Mouse (Mus musculus) intestine, embryonic 14.5 days (tissue): ENCODE data around the gene Wasf2. TPM values are rescaled to one million over a fixed set of nuclear protein-coding genes. Genes with fewer than 3 reads are reported as not detected.
A peak's percentile ranks its signal among the peaks of the same experiment; 100 is the strongest.

Source experiments
- ATAC-seq: fragments of 200-750 bp; cut with Nextera tagmentation; replicated peaks from 2 replicates; pipeline ENCODE4 v1.8.0; 2017; ENCODE audit warnings: low read depth, moderate number of reproducible peaks, moderate TSS enrichment, moderate library complexity; ENCODE audit not compliant: low FRiP score, low TSS enrichment
- DNase-seq: peaks from one replicate; pipeline ENCODE4 v3.0.0-alpha.2; 2018; ENCODE audit warnings: low spot score
- H3K27ac ChIP-seq: fragments of 300-500 bp; sonication (generic); 2 replicates; pipeline ENCODE4 v1.5.1; 2014; ENCODE audit warnings: low read depth, mild to moderate bottlenecking, control low read depth
- H3K27me3 ChIP-seq: fragments of 300-500 bp; sonication (generic); replicated peaks from 2 replicates; pipeline ENCODE4 v1.6.1; 2014; ENCODE audit warnings: low read length, control low read depth; ENCODE audit not compliant: control insufficient read depth, insufficient read depth
- H3K36me3 ChIP-seq: fragments of 300-500 bp; sonication (generic); 2 replicates; pipeline ENCODE4 v1.6.1; 2014; ENCODE audit warnings: low read length, control low read depth; ENCODE audit not compliant: control insufficient read depth, insufficient read depth
- H3K4me1 ChIP-seq: fragments of 300-500 bp; sonication (generic); replicated peaks from 2 replicates; pipeline ENCODE4 v1.6.1; 2014; ENCODE audit warnings: low read length, control low read depth, mixed read lengths; ENCODE audit not compliant: control insufficient read depth, insufficient read depth
- H3K4me2 ChIP-seq: fragments of 300-500 bp; sonication (generic); 2 replicates; pipeline ENCODE4 v1.6.1; 2014; ENCODE audit warnings: low read length
- H3K4me3 ChIP-seq: fragments of 300-500 bp; sonication (generic); 2 replicates; pipeline ENCODE4 v1.5.1; 2014; ENCODE audit warnings: low read depth, low read length, control low read depth, mixed read lengths
- H3K9ac ChIP-seq: fragments of 300-500 bp; sonication (generic); 2 replicates; pipeline ENCODE4 v1.6.1; 2014; ENCODE audit warnings: mild to moderate bottlenecking, low read length
- H3K9me3 ChIP-seq: fragments of 300-500 bp; sonication (generic); 2 replicates; pipeline ENCODE4 v1.6.1; 2016; ENCODE audit warnings: low read length, control low read depth; ENCODE audit not compliant: control insufficient read depth
- WGBS: fragments of 180-500 bp; shearing (Covaris S2); extraction: QIAGEN DNeasy Blood & Tissue Kit; methylation state at CpG from one replicate; pipeline ENCODE4 v1.1.7; 2014; 5-methylcytosine and 5-hydroxymethylcytosine counted together
- polyA plus RNA-seq: library from polyadenylated mRNA; unstranded; fragments of >200 nt; fragmentation: Nextera tagmentation; extraction: Ambion mirVana; gene quantifications from 2 replicates; pipeline ENCODE4 v1.2.1, GENCODE M21; 2014

The Wasf2 gene
- polyA plus RNA-seq, 1 experiment from 2014 or later = 79.6 TPM

GRCm38 (mm10) chr4:133195014-133195413, 64.7 kb downstream of the Wasf2 start:
- no peak overlapping the region for H3K27ac ChIP-seq
- DNase-seq = no peak
- H3K4me3 ChIP-seq = no peak overlapping the region
- peaks cover 35% of the 10 kb centered on the region for H3K4me1 ChIP-seq
- no peaks in the 10 kb centered on the region for H3K9me3 ChIP-seq
- 53% methylated on average over 4 of the region's 4 CpGs for WGBS
- H3K9ac ChIP-seq = no peak overlapping the region
- H3K27me3 ChIP-seq = no peaks in the 10 kb centered on the region
- peaks cover 68% of the 10 kb centered on the region for H3K36me3 ChIP-seq
- no peak for ATAC-seq
- no peak overlapping the region for H3K4me2 ChIP-seq

- WGBS = 95% methylated on average over 2 of the region's 2 CpGs
- ATAC-seq (no peak), DNase-seq (no peak)
- Histone ChIP-seq H3K4me3 (no peak overlapping the region), H3K27ac (no peak overlapping the region), H3K9me3 (no peaks in the 10 kb centered on the region), H3K4me2 (no peak overlapping the region), H3K27me3 (no peaks in the 10 kb centered on the region), H3K9ac (no peak overlapping the region), H3K36me3 (peaks cover 57% of the 10 kb centered on the region), H3K4me1 (peaks cover 47% of the 10 kb centered on the region)
Measured at GRCm38 (mm10) chr4:133196136-133196535, 65.8 kb downstream of the Wasf2 start.

- no peaks in the 10 kb centered on the region for H3K9me3 ChIP-seq
- ATAC-seq (no peak), DNase-seq (no peak)
- H3K27me3 ChIP-seq = no peaks in the 10 kb centered on the region
- H3K4me3 ChIP-seq = no peak overlapping the region
- peaks cover 50% of the 10 kb centered on the region for H3K36me3 ChIP-seq
- peak overlapping the region; percentile 77 for H3K27ac ChIP-seq
- H3K4me2 ChIP-seq = no peak overlapping the region
- H3K4me1 ChIP-seq = peaks cover 50% of the 10 kb centered on the region
- WGBS = 39% methylated on average over 7 of the region's 7 CpGs
- H3K9ac ChIP-seq = 0 out of 2 replicates have a peak overlapping the region, but pooled peaks have one; percentile 2
Measured at GRCm38 (mm10) chr4:133196852-133197251, 66.5 kb downstream of the Wasf2 start.

GRCm38 (mm10) chr4:133197355-133197754, 67.0 kb downstream of the Wasf2 start:
- no peaks in the 10 kb centered on the region for H3K27me3 ChIP-seq
- H3K27ac ChIP-seq = peak overlapping the region; percentile 77
- H3K9me3 ChIP-seq = no peaks in the 10 kb centered on the region
- H3K9ac ChIP-seq = peak overlapping the region; percentile 25; the same call in 1 of the 2 replicates
- H3K4me2 ChIP-seq = no peak overlapping the region
- H3K36me3 ChIP-seq = peaks cover 45% of the 10 kb centered on the region
- H3K4me1 ChIP-seq = peaks cover 50% of the 10 kb centered on the region
- H3K4me3 ChIP-seq = no peak overlapping the region
- WGBS = 26% methylated on average over 5 of the region's 5 CpGs
- DNase-seq = no peak
- ATAC-seq = no peak

GRCm38 (mm10) chr4:133197801-133198286, 67.5 kb downstream of the Wasf2 start:
- H3K9me3 ChIP-seq = no peaks in the 10 kb centered on the region
- ATAC-seq (0 out of 2 replicates have a peak, but pooled peaks have one; percentile 13), DNase-seq (peak; percentile 71)
- peak overlapping the region; percentile 77 for H3K27ac ChIP-seq
- no peak overlapping the region for H3K4me2 ChIP-seq
- H3K9ac ChIP-seq = peak overlapping the region; percentile 25; the same call in 1 of the 2 replicates
- no peak overlapping the region for H3K4me3 ChIP-seq
- WGBS = 20% methylated on average over 13 of the region's 13 CpGs
- peaks cover 40% of the 10 kb centered on the region for H3K36me3 ChIP-seq
- peaks cover 50% of the 10 kb centered on the region for H3K4me1 ChIP-seq
- H3K27me3 ChIP-seq = no peaks in the 10 kb centered on the region

DNA sequence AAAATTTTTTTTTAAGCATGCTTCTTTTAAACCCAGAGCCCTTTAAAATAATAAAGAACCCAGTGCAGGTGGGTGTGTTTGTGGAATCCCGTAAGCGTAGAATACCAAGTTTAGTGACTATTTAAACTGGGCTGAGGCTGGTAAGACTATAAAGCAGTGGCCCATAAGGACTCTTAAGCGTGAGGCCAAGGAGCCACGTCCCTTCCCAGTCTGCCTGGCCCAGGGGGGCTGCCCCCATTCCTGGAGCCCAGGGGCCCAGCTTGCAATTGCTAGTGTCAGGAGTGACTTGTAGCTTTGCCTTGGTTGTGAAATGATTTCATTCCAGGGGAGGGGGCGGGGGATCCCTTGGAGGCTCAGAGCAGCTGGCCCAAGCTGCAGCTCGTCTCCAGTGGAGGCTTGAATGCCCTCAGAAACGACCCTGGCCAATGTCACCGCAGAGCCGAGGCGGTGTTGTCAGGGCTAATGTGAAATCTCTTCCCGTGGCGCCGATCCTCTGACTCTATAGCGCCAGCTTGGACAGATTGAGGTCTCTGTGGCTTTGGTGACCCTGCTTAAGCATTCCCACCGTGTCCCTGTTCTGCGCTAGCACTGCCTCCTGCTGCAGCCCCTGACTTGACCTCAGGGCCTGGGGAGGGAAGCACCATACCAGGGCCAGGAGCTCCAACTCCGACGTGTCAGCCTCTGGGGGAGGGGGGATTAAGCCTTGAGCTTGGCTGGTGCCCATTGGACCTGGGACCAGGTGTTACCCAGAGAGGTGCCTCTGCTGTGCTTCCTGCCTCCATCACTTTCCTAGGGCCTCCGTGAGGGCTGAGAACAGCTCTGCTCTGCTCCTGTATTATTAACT, 68.3 kb downstream of the Wasf2 start:
- Histone ChIP-seq H3K9me3 (no peaks in the 10 kb centered on the region), H3K27ac (peak overlapping the region; percentile 77), H3K4me1 (peaks cover 50% of the 10 kb centered on the region), H3K9ac (no peak overlapping the region), H3K4me2 (no peak overlapping the region), H3K27me3 (no peaks in the 10 kb centered on the region), H3K4me3 (no peak overlapping the region), H3K36me3 (peaks cover 33% of the 10 kb centered on the region)
- DNase-seq = no peak
- 20% methylated on average over 19 of the region's 19 CpGs for WGBS
- no peak for ATAC-seq

DNA sequence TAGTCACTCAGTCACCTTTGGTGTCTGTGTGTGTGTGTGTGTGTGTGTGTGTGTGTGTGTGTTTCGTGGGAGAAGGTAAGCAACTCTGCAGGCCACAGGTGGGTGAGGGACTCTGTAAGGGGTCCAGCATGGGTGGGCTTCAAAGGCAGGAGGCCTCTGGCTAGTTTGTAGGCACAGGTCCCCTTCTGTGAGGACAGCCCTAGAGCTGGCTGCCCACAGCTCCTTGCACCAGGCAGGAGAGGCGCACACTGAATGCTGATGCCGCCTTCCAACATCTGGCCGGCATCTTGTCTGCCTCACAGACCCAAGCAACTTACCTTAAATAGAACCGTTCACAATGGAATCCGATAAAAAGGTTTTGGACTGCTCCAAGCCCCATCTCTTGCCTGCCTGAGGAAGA, 69.4 kb downstream of the Wasf2 start:
- Histone ChIP-seq H3K4me3 (no peak overlapping the region), H3K9me3 (no peaks in the 10 kb centered on the region), H3K9ac (no peak overlapping the region), H3K36me3 (peaks cover 21% of the 10 kb centered on the region), H3K4me1 (peaks cover 56% of the 10 kb centered on the region), H3K27me3 (no peaks in the 10 kb centered on the region), H3K4me2 (peak overlapping the region; percentile 9; the same call in 1 of the 2 replicates), H3K27ac (peak overlapping the region; percentile 72)
- 59% methylated on average over 6 of the region's 6 CpGs for WGBS
- DNase-seq (no peak), ATAC-seq (no peak)

GRCm38 (mm10) chr4:133200343-133200742, 70.0 kb downstream of the Wasf2 start:
- Histone ChIP-seq H3K27me3 (no peaks in the 10 kb centered on the region), H3K4me2 (peak overlapping the region; percentile 9; the same call in 1 of the 2 replicates), H3K4me1 (peaks cover 56% of the 10 kb centered on the region), H3K4me3 (no peak overlapping the region), H3K9ac (no peak overlapping the region), H3K9me3 (no peaks in the 10 kb centered on the region), H3K27ac (peak overlapping the region; percentile 72), H3K36me3 (peaks cover 16% of the 10 kb centered on the region)
- ATAC-seq (no peak), DNase-seq (no peak)
- 31% methylated on average over 21 of the region's 21 CpGs for WGBS
